Mouse (Mus musculus) MEL (cell line): ENCODE measurements around the gene Ogfr. TPM values are rescaled to one million over a fixed set of nuclear protein-coding genes. Genes with fewer than 3 reads are reported as not detected.

ENCODE experiments used
- DNase-seq: peaks from one replicate; pipeline ENCODE4 v3.0.0; 2011; ENCODE audit warnings: low read depth, low spot score
- H3K27ac ChIP-seq: 2 replicates; pipeline ENCODE4 v1.5.1; 2012; ENCODE audit warnings: low read depth, mild to moderate bottlenecking, control low read depth, low read length, moderate library complexity; ENCODE audit not compliant: control insufficient read depth
- H3K27me3 ChIP-seq, 2 experiments: fragments of 150-350 bp in 1 of 2; sonication (generic) in 1 of 2; 2 replicates each; pipeline ENCODE4 v1.6.1; 2012; ENCODE audit warnings: low read length in 2 of 2, mild to moderate bottlenecking in 2 of 2, improper control_type of control experiment in 1 of 2, moderate library complexity in 1 of 2; ENCODE audit not compliant: insufficient read depth in 2 of 2, control insufficient read depth in 1 of 2
- H3K36me3 ChIP-seq, 2 experiments: 2 replicates each; pipeline ENCODE4 v1.6.1; 2012 to 2014; ENCODE audit warnings: low read length in 2 of 2, improper control_type of control experiment in 1 of 2, inconsistent platforms in 1 of 2, mild to moderate bottlenecking in 1 of 2; ENCODE audit not compliant: insufficient read depth in 2 of 2, control insufficient read depth in 1 of 2
- H3K4me1 ChIP-seq, 2 experiments: fragments of 150-350 bp in 1 of 2; sonication (generic) in 1 of 2; 2 replicates each; pipeline ENCODE4 v1.6.1; 2012; ENCODE audit warnings: low read length in 2 of 2, improper control_type of control experiment in 1 of 2, mild to moderate bottlenecking in 1 of 2; ENCODE audit not compliant: insufficient read depth in 2 of 2, control insufficient read depth in 1 of 2
- H3K4me3 ChIP-seq, 2 experiments: fragments of 150-350 bp in 1 of 2; sonication (generic) in 1 of 2; 2 replicates each; pipeline ENCODE4 v1.5.1; 2012; ENCODE audit warnings: low read depth in 2 of 2, low read length in 2 of 2, mild to moderate bottlenecking in 2 of 2, moderate library complexity in 2 of 2, control low read depth in 1 of 2, improper control_type of control experiment in 1 of 2; ENCODE audit not compliant: control insufficient read depth in 1 of 2, insufficient read depth in 1 of 2
- H3K79me2 ChIP-seq: 2 replicates; pipeline ENCODE4 v1.6.1; 2012; ENCODE audit warnings: mild to moderate bottlenecking, low read length, moderate library complexity; ENCODE audit not compliant: control insufficient read depth, poor library complexity, insufficient read depth
- H3K9ac ChIP-seq: 2 replicates; pipeline ENCODE4 v1.6.1; 2012; ENCODE audit warnings: low read depth, mild to moderate bottlenecking, control low read depth, low read length, moderate library complexity; ENCODE audit not compliant: control insufficient read depth, poor library complexity, severe bottlenecking
- H3K9me3 ChIP-seq: fragments of 150-350 bp; sonication (generic); replicated peaks from 2 replicates; pipeline ENCODE4 v1.6.1; 2012; ENCODE audit warnings: mild to moderate bottlenecking, low read length, improper control_type of control experiment, moderate library complexity; ENCODE audit not compliant: insufficient read depth
- BHLHE40 ChIP-seq: IDR thresholded peaks from 2 replicates; pipeline ENCODE4 v1.6.1; 2012; ENCODE audit warnings: low read depth, mild to moderate bottlenecking, inconsistent platforms, low read length, improper control_type of control experiment, borderline replicate concordance
- CHD1 ChIP-seq: IDR thresholded peaks from 2 replicates; pipeline ENCODE4 v1.6.1; 2012; ENCODE audit warnings: low read depth, mild to moderate bottlenecking, inconsistent platforms, low read length, improper control_type of control experiment
- CTCF ChIP-seq, 3 experiments: IDR thresholded peaks in 2 of 3; conservative IDR thresholded peaks in 1 of 3; 2 replicates each; pipeline ENCODE4 v1.5.1; 2011 to 2012; ENCODE audit warnings: low read length in 3 of 3, low read depth in 2 of 3, mild to moderate bottlenecking in 2 of 3, improper control_type of control experiment in 1 of 3, inconsistent platforms in 1 of 3, mixed read lengths in 1 of 3, moderate library complexity in 1 of 3; ENCODE audit not compliant: control insufficient read depth in 1 of 3, insufficient read depth in 1 of 3, poor library complexity in 1 of 3, severe bottlenecking in 1 of 3
- ELF1 ChIP-seq: IDR thresholded peaks from 2 replicates; pipeline ENCODE4 v1.6.1; 2014; ENCODE audit warnings: low read depth, mild to moderate bottlenecking, inconsistent platforms, low read length, improper control_type of control experiment, moderate library complexity
- EP300 ChIP-seq, 2 experiments: IDR thresholded peaks; 2 replicates each; pipeline ENCODE4 v1.6.1; 2011; ENCODE audit warnings: improper control_type of control experiment in 2 of 2, low read length in 2 of 2, low read depth in 1 of 2, mild to moderate bottlenecking in 1 of 2
- GABPA ChIP-seq: IDR thresholded peaks from 2 replicates; pipeline ENCODE4 v1.6.1; 2012; ENCODE audit warnings: low read depth, mild to moderate bottlenecking, inconsistent platforms, low read length, improper control_type of control experiment, moderate library complexity
- GATA1 ChIP-seq: IDR thresholded peaks from 2 replicates; pipeline ENCODE4 v1.6.1; 2011; ENCODE audit warnings: low read depth, low read length, improper control_type of control experiment
- MAFK ChIP-seq: IDR thresholded peaks from 2 replicates; pipeline ENCODE4 v1.6.1; 2011; ENCODE audit warnings: low read depth, mild to moderate bottlenecking, low read length, improper control_type of control experiment, borderline replicate concordance
- MAZ ChIP-seq: IDR thresholded peaks from 2 replicates; pipeline ENCODE4 v1.6.1; 2012; ENCODE audit warnings: low read depth, mild to moderate bottlenecking, inconsistent platforms, low read length, improper control_type of control experiment
- MEF2A ChIP-seq: IDR thresholded peaks from 2 replicates; pipeline ENCODE4 v1.6.1; 2014; ENCODE audit warnings: low read depth, mild to moderate bottlenecking, inconsistent platforms, low read length, improper control_type of control experiment; ENCODE audit not compliant: poor library complexity, insufficient replicate concordance, severe bottlenecking; ENCODE audit errors: extremely low read depth
- MXI1 ChIP-seq: IDR thresholded peaks from 2 replicates; pipeline ENCODE4 v1.6.1; 2011; ENCODE audit warnings: mild to moderate bottlenecking, low read depth, low read length, improper control_type of control experiment
- NRF1 ChIP-seq: IDR thresholded peaks from 2 replicates; pipeline ENCODE4 v1.6.1; 2014; ENCODE audit warnings: low read depth, mild to moderate bottlenecking, inconsistent platforms, low read length, improper control_type of control experiment, moderate library complexity; ENCODE audit not compliant: poor library complexity, insufficient read depth, severe bottlenecking
- POLR2A ChIP-seq, 2 experiments: IDR thresholded peaks; 2 replicates each; pipeline ENCODE4 v1.6.1; 2011 to 2012; ENCODE audit warnings: low read length in 2 of 2, mild to moderate bottlenecking in 2 of 2, control low read depth in 1 of 2, improper control_type of control experiment in 1 of 2, low read depth in 1 of 2, moderate library complexity in 1 of 2; ENCODE audit not compliant: control insufficient read depth in 1 of 2, insufficient read depth in 1 of 2, poor library complexity in 1 of 2
- POLR2AphosphoS2 ChIP-seq: IDR thresholded peaks from 2 replicates; pipeline ENCODE4 v1.6.1; 2011; ENCODE audit warnings: low read length, improper control_type of control experiment
- RAD21 ChIP-seq: IDR thresholded peaks from 2 replicates; pipeline ENCODE4 v1.6.1; 2011; ENCODE audit warnings: mild to moderate bottlenecking, low read depth, low read length, improper control_type of control experiment
- RCOR1 ChIP-seq: IDR thresholded peaks from 2 replicates; pipeline ENCODE4 v1.6.1; 2012; ENCODE audit warnings: low read depth, mild to moderate bottlenecking, inconsistent platforms, low read length, improper control_type of control experiment
- SIN3A ChIP-seq: IDR thresholded peaks from 2 replicates; pipeline ENCODE4 v1.6.1; 2012; ENCODE audit warnings: low read length, improper control_type of control experiment, inconsistent platforms
- SMC3 ChIP-seq: IDR thresholded peaks from 2 replicates; pipeline ENCODE4 v1.6.1; 2011; ENCODE audit warnings: low read depth, low read length, improper control_type of control experiment
- TBP ChIP-seq: IDR thresholded peaks from 2 replicates; pipeline ENCODE4 v1.8.0; 2011; ENCODE audit warnings: low read depth, low read length, improper control_type of control experiment
- TCF12 ChIP-seq: IDR thresholded peaks from 2 replicates; pipeline ENCODE4 v1.6.1; 2014; ENCODE audit warnings: low read depth, mild to moderate bottlenecking, inconsistent platforms, low read length, improper control_type of control experiment, moderate library complexity
- UBTF ChIP-seq: IDR thresholded peaks from 2 replicates; pipeline ENCODE4 v1.6.1; 2012; ENCODE audit warnings: low read depth, mild to moderate bottlenecking, inconsistent platforms, low read length, improper control_type of control experiment, moderate library complexity, borderline replicate concordance; ENCODE audit not compliant: insufficient read depth
- USF1 ChIP-seq: IDR thresholded peaks from 2 replicates; pipeline ENCODE4 v1.6.1; 2014; ENCODE audit warnings: low read depth, mild to moderate bottlenecking, inconsistent platforms, low read length, improper control_type of control experiment, moderate library complexity
- USF2 ChIP-seq, 2 experiments: IDR thresholded peaks; 2 replicates each; pipeline ENCODE4 v1.6.1; 2011 to 2012; ENCODE audit warnings: improper control_type of control experiment in 2 of 2, low read length in 2 of 2, borderline replicate concordance in 1 of 2, inconsistent platforms in 1 of 2, low read depth in 1 of 2, mild to moderate bottlenecking in 1 of 2; ENCODE audit not compliant: insufficient read depth in 1 of 2
- ZKSCAN1 ChIP-seq: IDR thresholded peaks from 2 replicates; pipeline ENCODE4 v1.6.1; 2012; ENCODE audit warnings: low read depth, mild to moderate bottlenecking, inconsistent platforms, low read length, improper control_type of control experiment, moderate library complexity
- ZMIZ1 ChIP-seq: IDR thresholded peaks from 2 replicates; pipeline ENCODE4 v1.6.1; 2012; ENCODE audit warnings: low read depth, mild to moderate bottlenecking, inconsistent platforms, low read length, improper control_type of control experiment, moderate library complexity
- polyA plus RNA-seq, 2 experiments: library from polyadenylated mRNA; stranded (reverse) in 1 of 2; unstranded in 1 of 2; fragments of >175 nt in 1 of 2; fragments of >200 nt in 1 of 2; gene quantifications; 2 replicates each; pipeline versions ENCODE4 v1.2.1 to v1.2.4; 2012; ENCODE audit warnings: low replicate concordance in 2 of 2, low read depth in 1 of 2; ENCODE audit not compliant: insufficient read length in 2 of 2, insufficient read depth in 1 of 2, missing spikeins in 1 of 2
- total RNA-seq: library from RNA; depleted of rRNA; stranded (reverse); fragments of 300-350 nt; gene quantifications from 2 replicates; pipeline ENCODE4 v1.2.3, GENCODE M21; 2012

Ogfr gene
- total and polyA plus RNA-seq, 3 experiments, result 38.6 to 44.7 TPM; not detected in 1

DNA sequence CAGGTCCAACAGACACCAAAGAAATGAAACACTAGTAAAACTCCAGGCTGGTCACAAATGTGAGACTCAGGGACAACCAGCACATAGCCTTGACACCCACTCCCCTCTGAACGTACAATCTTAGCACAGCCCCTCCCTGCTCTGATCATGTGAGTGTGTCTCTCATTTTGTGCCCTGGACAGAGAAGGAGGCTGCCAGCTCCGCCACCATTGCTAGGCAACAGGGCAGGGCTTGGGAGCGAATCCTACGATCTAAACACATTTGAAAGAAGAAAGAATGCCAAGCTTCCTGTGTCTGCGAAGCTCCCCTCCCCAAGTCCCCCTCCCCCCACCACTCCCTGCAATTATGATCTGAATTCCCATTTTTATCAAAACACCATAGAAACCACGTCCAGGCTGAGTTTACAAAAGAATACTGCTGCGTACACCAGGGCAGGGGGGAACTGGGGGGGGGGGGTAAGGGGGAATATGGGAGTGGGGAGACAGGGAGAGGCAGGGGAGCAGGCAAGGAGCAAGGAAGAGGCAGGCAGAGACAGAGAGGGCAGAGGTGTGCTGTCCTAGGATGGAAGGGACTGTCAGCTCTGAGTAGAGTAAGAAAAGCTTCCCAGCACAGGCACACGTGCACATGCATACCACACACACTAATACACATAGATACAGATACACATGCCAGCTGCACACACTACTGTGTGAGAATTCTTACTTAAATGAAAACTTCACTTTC, 41.5 kb upstream of the Ogfr start:
- Histone ChIP-seq H3K36me3 (no peaks in the 10 kb centered on the region), H3K27me3 (peaks cover 5 to 21% of the 10 kb centered on the region in 2 experiments), H3K4me3 (no peak overlapping the region), H3K27ac (no peak overlapping the region), H3K9ac (no peak overlapping the region), H3K9me3 (no peaks in the 10 kb centered on the region), H3K79me2 (no peaks in the 10 kb centered on the region), H3K4me1 (no peaks in the 10 kb centered on the region)
- no peak for DNase-seq
- TF ChIP-seq ELF1 (no peak), MAFK (no peak), MAZ (no peak), CHD1 (no peak), SMC3 (no peak), EP300 (IDR thresholded peaks at IDR 0.05; ENCODE audit: low read depth in 1 of 2, low read length in 2 of 2) (no peak), GATA1 (no peak), ZKSCAN1 (no peak), UBTF (no peak), USF1 (no peak), MXI1 (no peak), NRF1 (no peak), RAD21 (no peak), BHLHE40 (no peak), TCF12 (no peak), ZMIZ1 (no peak), POLR2AphosphoS2 (no peak), CTCF (IDR thresholded peaks at IDR 0.05 in 2 of 3, conservative IDR thresholded peaks at IDR 0.05 in 1 of 3; ENCODE audit: control insufficient read depth in 1 of 3, insufficient read depth in 1 of 3, low read depth in 2 of 3, low read length in 3 of 3, poor library complexity in 1 of 3, severe bottlenecking in 1 of 3) (no peak)

DNA sequence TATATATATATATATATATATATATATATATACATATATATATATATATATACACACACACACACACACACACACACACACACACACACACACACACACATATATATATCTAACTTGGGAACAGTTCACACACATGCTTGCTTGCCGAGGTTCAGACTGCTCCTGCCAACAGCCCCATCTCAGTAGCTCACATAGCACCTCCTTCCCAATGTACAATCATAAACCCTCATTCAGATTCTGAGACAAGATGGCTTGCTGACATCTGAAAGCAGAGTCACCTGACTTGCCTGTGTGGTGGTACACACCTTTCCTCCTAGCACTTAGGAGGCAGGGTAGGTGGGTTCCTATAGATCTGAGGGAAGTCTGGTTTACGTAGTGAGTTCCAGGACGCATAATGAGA, 36.7 kb upstream of the Ogfr start:
- H3K27me3 ChIP-seq, result peaks cover 5 to 20% of the 10 kb centered on the region in 2 experiments
- no peaks in the 10 kb centered on the region for H3K36me3 ChIP-seq
- no peak for DNase-seq
- peaks cover 0 to 3% of the 10 kb centered on the region in 2 experiments; a peak in 1 of 4 replicates for H3K4me1 ChIP-seq
- H3K9me3 ChIP-seq, result no peaks in the 10 kb centered on the region
- H3K9ac ChIP-seq, result no peak overlapping the region
- H3K4me3 ChIP-seq, result no peak overlapping the region
- H3K27ac ChIP-seq, result no peak overlapping the region
- H3K79me2 ChIP-seq, result no peaks in the 10 kb centered on the region
- TF ChIP-seq SMC3 (no peak), POLR2AphosphoS2 (no peak), GATA1 (no peak), ZMIZ1 (no peak), USF1 (no peak), USF2 (IDR thresholded peaks at IDR 0.05; ENCODE audit: borderline replicate concordance in 1 of 2, insufficient read depth in 1 of 2, low read depth in 1 of 2, low read length in 2 of 2) (no peak), RAD21 (no peak), TBP (no peak), RCOR1 (no peak), POLR2A (IDR thresholded peaks at IDR 0.05; ENCODE audit: control insufficient read depth in 1 of 2, insufficient read depth in 1 of 2, low read depth in 1 of 2, low read length in 2 of 2, poor library complexity in 1 of 2) (no peak), GABPA (no peak), UBTF (no peak), MAFK (no peak), MEF2A (no peak), SIN3A (no peak), CHD1 (no peak)
